Mouse (Mus musculus): ENCODE measurements around the gene Bad. TPM values are rescaled to one million over a fixed set of nuclear protein-coding genes. Genes with fewer than 3 reads are reported as not detected.

Bad gene
- polyA plus RNA-seq, 1 experiment from 2014 or later = 99.1 TPM

DNA sequence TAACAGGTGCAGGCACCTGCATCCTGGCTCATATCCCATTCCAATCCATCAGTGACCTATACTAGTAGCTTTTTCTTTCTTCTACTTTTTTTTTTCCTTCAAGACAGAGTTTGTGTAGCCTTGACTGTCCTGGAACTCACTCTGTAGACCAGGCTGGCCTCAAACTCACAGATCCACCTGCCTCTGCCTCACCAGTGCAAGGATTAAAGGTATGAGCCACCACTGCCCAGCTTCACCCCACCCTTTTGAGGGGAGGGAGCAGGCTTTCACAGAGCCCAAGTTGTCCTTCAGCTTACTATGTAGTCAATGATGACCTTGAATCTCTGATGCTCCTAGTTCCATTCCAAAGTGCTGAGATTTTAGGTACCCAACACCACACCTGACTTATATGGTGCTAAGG lies 22.2 kb upstream of the Bad start:
- H3K27ac ChIP-seq (replicated peaks) = no peak overlapping the region
- H3K36me3 ChIP-seq = no peaks in the 10 kb centered on the region
- no peak for ATAC-seq (ENCODE audit: low FRiP score, low read depth)
- peak overlapping the region; percentile 91; the same call in 1 of the 2 replicates for H3K4me2 ChIP-seq
- 0 out of 2 replicates have a peak overlapping the region, but pooled peaks have one; percentile 74 for H3K4me3 ChIP-seq
- H3K9me3 ChIP-seq = no peaks in the 10 kb centered on the region
- peaks cover 15% of the 10 kb centered on the region for H3K27me3 ChIP-seq
- H3K9ac ChIP-seq = peak overlapping the region; percentile 79; the same call in 1 of the 2 replicates
- peaks cover 32% of the 10 kb centered on the region for H3K4me1 ChIP-seq (replicated peaks)

DNA sequence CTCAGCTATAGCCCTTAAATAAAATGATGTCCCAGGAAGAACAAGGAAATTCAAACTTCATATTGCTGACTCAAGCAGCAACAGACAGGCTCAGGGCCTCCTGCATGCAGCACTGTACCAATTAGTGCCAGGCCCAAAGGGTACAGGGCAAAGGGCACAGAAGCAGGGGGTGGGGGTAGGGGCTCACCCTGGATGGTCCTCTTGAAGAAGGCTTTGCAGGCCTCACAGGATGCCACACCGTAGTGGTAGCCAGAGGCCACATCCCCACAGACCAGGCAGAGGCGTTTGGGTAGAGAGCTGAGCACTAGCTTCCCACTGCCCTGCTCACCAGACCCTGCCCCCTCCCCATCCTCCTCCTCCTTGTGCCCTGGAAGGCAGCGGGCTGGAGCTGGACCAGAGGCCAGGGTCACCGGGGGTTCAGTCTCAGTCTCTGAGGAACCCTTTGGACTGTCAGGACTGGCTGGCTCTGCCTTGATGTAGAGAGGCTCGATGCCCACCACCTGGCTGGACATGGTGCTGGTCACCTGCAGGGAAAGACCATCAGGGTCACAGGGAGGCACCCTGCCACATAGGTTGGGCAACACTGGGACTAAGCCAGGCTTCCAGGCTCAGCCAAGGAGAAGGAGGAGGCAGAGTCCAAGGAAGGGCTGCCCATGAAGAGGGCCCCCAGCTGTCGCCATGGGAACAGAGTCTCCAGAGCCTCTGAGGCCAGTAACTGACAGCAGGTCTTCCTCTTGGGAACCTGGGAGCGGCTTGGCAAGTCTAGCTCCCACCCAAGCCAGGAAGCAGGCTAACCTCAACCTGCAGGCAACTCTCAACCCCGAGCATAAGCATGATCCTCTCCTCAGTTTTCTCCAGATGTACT lies 21.6 kb upstream of the Bad start:
- H3K9ac ChIP-seq = peak overlapping the region; percentile 79
- no peak for ATAC-seq (ENCODE audit: low FRiP score, low read depth)
- WGBS = 39% methylated on average over 8 of the region's 8 CpGs
- H3K27me3 ChIP-seq = peaks cover 21% of the 10 kb centered on the region
- no peaks in the 10 kb centered on the region for H3K36me3 ChIP-seq
- no peaks in the 10 kb centered on the region for H3K9me3 ChIP-seq
- peak overlapping the region; percentile 86; the same call in 1 of the 2 replicates for H3K27ac ChIP-seq (replicated peaks)
- peak overlapping the region; percentile 74 for H3K4me3 ChIP-seq
- peaks cover 38% of the 10 kb centered on the region for H3K4me1 ChIP-seq (replicated peaks)
- peak overlapping the region; percentile 91 for H3K4me2 ChIP-seq

DNA sequence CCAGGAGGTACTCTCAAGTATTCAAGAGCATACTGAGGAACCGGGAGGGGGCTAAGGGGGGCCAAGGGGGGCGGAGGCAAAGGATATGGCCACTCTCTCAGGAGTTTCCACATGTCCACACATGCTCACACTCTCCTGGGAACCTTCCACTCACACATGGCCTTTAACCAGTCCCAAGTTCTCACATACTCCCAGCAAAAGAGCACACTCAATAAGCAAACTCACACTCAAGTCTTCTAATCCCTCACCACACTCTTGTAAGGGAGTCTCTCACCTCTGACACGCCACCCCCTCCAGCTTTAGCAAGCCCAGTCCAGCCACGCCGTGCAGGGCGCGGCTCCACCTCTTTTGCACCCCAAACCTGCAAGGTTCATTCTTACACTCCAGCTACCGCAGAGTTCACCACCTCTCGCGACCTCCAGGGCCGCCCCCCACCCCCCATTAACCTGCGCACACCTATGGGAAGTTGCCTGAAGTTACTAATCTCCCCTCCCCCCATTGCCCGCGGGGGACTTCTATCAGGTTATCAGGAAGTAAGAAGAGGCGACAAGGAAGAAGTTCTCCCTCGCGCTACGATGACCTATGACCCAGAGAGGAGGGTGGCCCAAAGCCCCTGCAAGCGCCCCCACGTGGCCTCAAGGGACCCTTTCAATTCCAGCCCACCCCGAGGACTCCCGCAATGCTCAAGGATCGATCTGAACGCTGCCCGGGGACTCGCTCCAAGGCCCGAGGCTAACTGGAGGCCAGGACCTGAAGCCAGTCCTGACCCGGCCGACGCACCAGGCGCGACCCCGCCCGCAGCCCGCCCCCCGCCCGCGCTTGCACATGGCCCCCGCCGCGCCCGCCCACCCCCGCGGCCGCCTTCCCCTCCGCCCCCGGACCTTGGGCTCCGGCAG lies 20.7 kb upstream of the Bad start:
- Histone ChIP-seq H3K27ac (replicated peaks) (peak overlapping the region; percentile 86), H3K4me2 (peak overlapping the region; percentile 91), H3K9me3 (no peaks in the 10 kb centered on the region), H3K9ac (peak overlapping the region; percentile 79), H3K36me3 (no peaks in the 10 kb centered on the region), H3K27me3 (peaks cover 30% of the 10 kb centered on the region), H3K4me1 (replicated peaks) (peaks cover 46% of the 10 kb centered on the region), H3K4me3 (peak overlapping the region; percentile 74)
- under 1% methylated on average over 45 of the region's 48 CpGs for WGBS
- ATAC-seq (ENCODE audit: low FRiP score, low read depth) = peak; percentile 5; the same call in 1 of the 2 replicates

DNA sequence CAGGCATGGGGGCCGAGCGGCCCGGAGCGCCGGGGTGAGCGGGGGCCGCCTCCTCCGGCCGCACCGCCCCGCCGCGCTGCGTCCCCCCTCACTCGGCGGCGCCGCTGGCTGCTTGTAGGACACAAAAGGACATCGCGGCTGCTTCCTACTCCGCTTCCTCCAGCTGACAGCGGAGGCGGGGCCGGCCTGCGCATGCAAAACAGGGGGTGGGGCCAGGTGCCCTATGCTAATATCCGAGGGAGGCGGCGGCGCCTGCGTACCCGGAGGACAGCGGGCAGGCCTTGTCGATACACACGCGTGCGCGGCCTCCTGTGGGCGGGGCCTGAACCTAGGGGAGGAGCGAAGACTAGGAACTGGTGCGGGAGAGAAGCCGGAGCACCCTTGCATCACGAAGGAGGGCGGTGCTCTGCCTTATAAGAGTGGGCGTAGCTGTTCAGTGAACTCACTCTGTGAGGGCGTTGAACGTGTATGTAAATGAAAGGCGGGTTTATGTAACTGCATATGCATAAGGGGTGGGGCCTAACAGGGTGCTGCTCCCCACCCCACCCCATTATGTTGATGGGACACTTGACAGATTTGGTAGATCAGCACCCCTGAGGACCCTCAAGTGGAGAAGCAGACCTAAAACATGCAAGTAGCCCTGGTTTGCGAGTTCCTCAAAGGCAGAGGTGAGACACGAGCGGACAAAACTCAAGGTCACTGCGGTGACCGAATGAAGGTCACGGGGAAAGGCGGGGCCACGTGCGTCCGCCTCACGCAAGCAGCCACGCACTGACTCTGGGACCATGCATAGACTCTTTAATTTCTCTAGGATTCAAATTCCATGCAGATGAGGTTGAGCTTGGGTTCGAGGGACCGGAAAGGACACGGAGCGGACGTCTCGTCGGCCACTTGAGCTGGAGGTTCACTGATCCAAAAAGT lies 19.8 kb upstream of the Bad start, which contains the start of gene Esrra:
Gene Esrra (minus strand): TSS at position 167 of the 921 bp plus-strand sequence.
- Histone ChIP-seq H3K4me1 (replicated peaks) (peaks cover 52% of the 10 kb centered on the region), H3K36me3 (no peaks in the 10 kb centered on the region), H3K4me2 (peak within 1 kb of the TSS; percentile 91), H3K27ac (replicated peaks) (peak within 1 kb of the TSS; percentile 86), H3K9me3 (no peaks in the 10 kb centered on the region), H3K9ac (peak within 1 kb of the TSS; percentile 79), H3K4me3 (peak within 1 kb of the TSS; percentile 74), H3K27me3 (peaks cover 39% of the 10 kb centered on the region)
- under 1% methylated on average over 54 of the region's 66 CpGs for WGBS
- peak; percentile 96 for ATAC-seq (ENCODE audit: low FRiP score, low read depth)

DNA sequence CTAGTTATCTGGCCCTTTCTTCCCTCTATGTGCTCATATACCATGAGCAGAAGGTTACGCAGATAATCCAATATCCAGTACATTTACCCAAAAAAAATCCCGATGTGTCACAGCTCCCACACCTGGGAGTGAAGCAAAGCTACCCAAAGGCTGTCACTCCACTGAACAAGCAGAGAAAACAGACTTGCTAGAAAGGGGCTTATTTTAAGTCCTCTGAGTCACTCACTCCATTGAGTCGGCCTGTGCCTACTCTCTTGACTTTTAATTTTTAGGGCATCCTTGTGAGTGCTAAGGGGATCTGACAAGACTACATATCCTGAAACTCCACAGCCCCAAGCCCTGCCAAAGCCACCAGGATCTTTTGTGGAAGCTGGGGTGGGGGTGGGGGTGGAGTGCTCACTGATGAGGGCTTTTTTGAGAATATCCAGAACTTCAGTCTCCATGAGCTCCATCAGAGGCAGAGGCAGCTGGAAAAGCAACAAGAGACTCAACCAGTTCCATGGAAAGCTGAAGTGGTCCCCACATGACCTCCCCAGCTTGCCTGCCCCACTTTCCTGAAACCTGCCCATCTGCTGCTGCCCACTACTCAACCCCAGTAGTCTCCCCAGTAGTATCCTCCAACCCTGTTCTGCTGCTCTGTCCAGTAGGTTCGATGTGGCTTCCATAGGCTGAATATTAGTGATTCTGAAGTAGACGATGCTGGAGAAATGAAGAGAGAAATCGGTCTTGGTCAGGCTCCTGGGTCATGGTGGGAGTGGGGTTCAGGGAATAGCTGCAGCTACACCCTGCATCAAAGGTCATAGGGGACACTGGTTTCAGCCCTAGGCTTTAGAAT lies 18.5 kb upstream of the Bad start:
- 54% methylated on average over 6 of the region's 6 CpGs for whole genome bisulfite sequencing
- Histone ChIP-seq H3K36me3 (no peaks in the 10 kb centered on the region), H3K4me1 (replicated peaks) (peaks cover 53% of the 10 kb centered on the region), H3K4me3 (peak overlapping the region; percentile 74; the same call in 1 of the 2 replicates), H3K27ac (replicated peaks) (no peak overlapping the region), H3K9ac (no peak overlapping the region), H3K9me3 (no peaks in the 10 kb centered on the region), H3K27me3 (peaks cover 51% of the 10 kb centered on the region), H3K4me2 (peak overlapping the region; percentile 91)
- ATAC-seq (ENCODE audit: low FRiP score, low read depth) = no peak

DNA sequence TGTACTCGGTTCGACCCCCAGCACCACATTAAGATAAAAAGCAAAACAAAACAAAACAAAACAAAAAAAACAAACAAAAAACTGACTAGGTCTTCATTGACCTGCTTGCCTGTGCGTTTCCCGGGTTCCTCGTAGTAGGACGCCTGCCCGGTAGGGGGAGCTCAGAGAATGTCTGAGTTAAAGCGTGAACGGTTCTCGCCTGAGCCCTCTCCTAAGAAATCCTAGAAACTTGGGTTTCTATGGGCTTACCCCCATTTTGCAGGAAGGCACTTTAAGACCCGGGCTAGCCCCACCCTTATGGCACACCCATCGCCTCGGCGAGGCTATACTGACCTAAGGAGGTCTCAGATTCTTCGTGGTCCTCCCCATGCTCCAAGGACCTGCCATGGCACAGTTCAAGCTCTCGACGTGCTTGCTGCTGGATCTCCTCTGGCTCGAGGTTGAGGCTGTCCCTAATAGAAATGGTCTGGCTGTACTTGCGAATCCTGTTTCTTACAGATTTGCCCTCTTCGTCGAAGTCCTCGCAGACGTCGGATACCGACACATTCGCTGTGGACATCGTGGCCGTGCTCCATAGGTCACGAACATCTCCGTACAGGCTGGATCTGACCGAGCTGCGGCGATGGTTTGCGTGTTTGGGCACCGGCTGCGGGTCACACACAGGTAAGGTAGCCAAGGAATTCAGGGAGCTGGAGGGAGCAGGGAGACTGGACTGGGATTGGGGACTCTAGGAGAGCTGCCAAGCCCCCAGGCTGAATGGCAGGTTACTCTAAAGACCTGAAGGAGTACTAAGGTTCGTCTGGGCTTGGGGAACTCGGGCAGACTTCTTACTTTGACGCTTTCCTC lies 17.0 kb upstream of the Bad start:
- 3% methylated on average over 39 of the region's 39 CpGs for WGBS
- H3K9me3 ChIP-seq = no peaks in the 10 kb centered on the region
- H3K36me3 ChIP-seq = no peaks in the 10 kb centered on the region
- H3K4me2 ChIP-seq = peak overlapping the region; percentile 31
- peaks cover 46% of the 10 kb centered on the region for H3K4me1 ChIP-seq (replicated peaks)
- 0 out of 2 replicates have a peak overlapping the region, but pooled peaks have one; percentile 13 for H3K4me3 ChIP-seq
- H3K27ac ChIP-seq (replicated peaks) = no peak overlapping the region
- H3K9ac ChIP-seq = no peak overlapping the region
- ATAC-seq (ENCODE audit: low FRiP score, low read depth) = no peak
- H3K27me3 ChIP-seq = peaks cover 65% of the 10 kb centered on the region

DNA sequence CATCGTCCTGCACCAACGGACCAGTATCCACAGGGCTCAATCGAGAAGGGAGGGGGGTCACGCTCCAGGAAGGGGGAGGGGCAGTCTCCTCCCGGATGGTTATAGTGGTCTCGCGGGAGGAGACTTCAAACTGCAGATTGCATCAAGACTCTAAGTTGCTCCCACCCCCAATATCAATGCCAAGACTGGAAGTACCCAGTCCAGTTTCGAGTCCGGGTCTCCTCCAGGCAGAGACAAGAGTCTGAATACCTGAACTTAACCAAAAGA lies 16.4 kb upstream of the Bad start, which contains the start of gene Catsperz:
Gene Catsperz (minus strand): TSS at position 74 of the 267 bp plus-strand sequence.
- H3K4me1 ChIP-seq (replicated peaks) = peaks cover 40% of the 10 kb centered on the region
- H3K4me2 ChIP-seq = peak within 1 kb of the TSS; percentile 31
- H3K9me3 ChIP-seq = no peaks in the 10 kb centered on the region
- peaks cover 69% of the 10 kb centered on the region for H3K27me3 ChIP-seq
- H3K9ac ChIP-seq = no peak within 1 kb of the TSS
- 4% methylated on average over 9 of the region's 9 CpGs for WGBS
- H3K36me3 ChIP-seq = no peaks in the 10 kb centered on the region
- no peak for ATAC-seq (ENCODE audit: low FRiP score, low read depth)
- 0 out of 2 replicates have a peak within 1 kb of the TSS, but pooled peaks have one; percentile 13 for H3K4me3 ChIP-seq
- no peak within 1 kb of the TSS for H3K27ac ChIP-seq (replicated peaks)

DNA sequence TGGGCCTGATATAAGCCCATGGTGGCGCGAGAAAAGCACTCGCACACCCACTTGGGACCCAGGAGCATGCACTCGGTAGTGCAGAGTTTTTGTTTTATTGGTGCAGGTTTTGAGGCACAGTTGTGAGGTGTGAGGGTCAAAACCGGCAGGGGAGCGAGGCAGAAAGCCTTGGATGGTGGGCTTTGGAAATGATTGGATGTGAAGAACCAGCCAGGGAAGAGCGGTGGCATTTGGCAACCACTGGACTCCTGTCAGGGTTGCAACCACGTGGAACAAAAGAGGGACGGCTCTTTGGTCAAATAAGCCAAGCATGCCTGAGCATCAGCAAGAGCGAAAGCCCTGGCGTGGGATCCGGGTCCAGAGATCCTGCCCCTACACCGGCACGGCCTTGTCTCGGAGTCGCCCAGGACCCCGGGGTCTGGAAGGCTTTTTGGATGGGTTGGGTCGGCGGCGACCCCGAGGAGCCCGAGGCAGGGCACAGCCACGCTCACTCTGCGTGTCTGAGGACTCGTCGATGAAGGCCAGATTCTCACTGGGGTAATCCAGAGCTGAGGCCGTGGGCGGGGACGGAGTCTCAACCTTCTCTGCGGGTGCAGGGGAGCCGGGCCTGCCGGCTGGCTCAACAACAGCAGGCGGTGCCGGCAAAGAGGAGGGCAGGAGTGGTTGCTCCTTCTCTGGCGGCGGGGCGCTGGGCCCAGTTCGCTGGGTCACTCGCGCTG lies 15.9 kb upstream of the Bad start:
- H3K27me3 ChIP-seq = peaks cover 74% of the 10 kb centered on the region
- no peaks in the 10 kb centered on the region for H3K9me3 ChIP-seq
- H3K4me3 ChIP-seq = no peak overlapping the region
- no peak overlapping the region for H3K27ac ChIP-seq (replicated peaks)
- peaks cover 35% of the 10 kb centered on the region for H3K4me1 ChIP-seq (replicated peaks)
- H3K36me3 ChIP-seq = no peaks in the 10 kb centered on the region
- ATAC-seq (ENCODE audit: low FRiP score, low read depth) = no peak
- no peak overlapping the region for H3K4me2 ChIP-seq
- WGBS = 6% methylated on average over 35 of the region's 40 CpGs
- H3K9ac ChIP-seq = no peak overlapping the region

DNA sequence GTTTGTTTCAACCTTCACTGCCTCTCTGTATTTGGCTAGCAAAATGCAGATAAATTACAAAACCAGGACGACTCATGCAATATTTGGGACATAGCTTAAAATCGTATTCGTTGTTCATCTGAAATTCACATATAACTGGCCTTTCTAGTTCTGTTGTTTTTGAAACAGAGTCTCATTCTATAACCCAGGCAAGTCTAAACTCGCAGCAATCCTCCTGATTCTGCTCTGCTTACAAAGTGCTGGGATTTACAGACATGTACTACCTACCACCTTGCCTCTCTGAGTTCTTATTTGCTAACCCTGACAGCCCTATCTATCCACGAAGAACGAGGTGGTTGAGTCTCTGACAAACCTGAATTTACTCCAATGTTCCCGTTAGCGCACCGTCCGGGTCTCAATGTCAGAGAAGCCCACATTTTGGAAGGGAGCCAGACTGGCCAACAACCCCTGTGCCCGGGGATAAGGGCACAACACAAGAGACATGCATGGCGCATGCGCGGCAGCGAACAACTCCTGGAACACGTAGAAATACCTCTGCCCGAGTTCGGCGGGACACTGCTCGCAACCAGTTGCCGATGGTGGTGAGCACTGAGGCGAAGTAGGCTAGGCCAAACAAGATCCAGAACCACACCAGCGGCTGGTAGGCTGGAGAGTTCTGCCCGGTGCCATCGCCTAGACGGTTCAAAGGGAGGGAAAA lies 15.0 kb upstream of the Bad start:
- ATAC-seq (ENCODE audit: low FRiP score, low read depth) = no peak
- Histone ChIP-seq H3K9ac (no peak overlapping the region), H3K9me3 (no peaks in the 10 kb centered on the region), H3K4me3 (peak overlapping the region; percentile 17; the same call in 1 of the 2 replicates), H3K27me3 (peaks cover 79% of the 10 kb centered on the region), H3K4me2 (peak overlapping the region; percentile 43), H3K36me3 (no peaks in the 10 kb centered on the region), H3K4me1 (replicated peaks) (peaks cover 31% of the 10 kb centered on the region), H3K27ac (replicated peaks) (no peak overlapping the region)
- 12% methylated on average over 26 of the region's 26 CpGs for WGBS

Data from hindbrain, embryonic 15.5 days (tissue).